Mouse (Mus musculus): ENCODE results near the gene Tex46. TPM values are rescaled to one million over a fixed set of nuclear protein-coding genes. Genes with fewer than 3 reads are reported as not detected.
A peak's percentile ranks its signal among the peaks of the same experiment; 100 is the strongest.

Tex46 gene
- polyA plus RNA-seq, 1 experiment from 2014 or later = not detected

DNA sequence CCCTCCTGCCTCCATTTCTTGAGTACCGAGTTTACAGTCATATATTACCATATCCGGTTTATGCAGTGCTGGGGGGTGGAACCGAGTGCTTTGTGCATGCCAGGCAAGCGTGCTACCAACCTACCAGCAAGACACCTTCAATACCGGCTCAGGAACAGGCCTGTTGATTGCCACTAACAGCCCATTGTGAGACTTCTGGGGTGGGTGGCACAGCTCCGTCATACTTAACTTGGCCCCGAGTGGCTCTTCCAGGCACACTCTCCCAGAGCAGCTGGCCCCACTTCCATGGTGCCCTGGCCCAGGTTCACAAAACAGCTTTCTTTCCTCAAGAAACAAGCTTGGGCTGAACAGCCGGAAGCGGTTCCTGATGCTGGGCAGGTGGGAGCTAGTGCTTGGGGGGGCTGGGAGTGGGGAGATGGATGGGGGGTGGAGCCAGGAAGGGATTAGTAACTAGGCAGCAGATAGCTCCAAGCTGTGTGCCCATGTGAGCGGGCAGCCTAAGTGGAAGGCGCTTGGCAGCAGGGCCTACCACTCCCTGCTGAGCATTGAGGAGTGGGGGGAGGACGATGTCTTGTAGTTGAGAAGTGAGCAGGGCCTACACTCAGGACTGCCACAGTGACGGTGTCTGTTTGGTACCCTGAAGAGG lies 41.8 kb downstream of the Tex46 start:
- Histone ChIP-seq H3K9ac (no peak overlapping the region), H3K27me3 (replicated peaks) (peaks cover 22% of the 10 kb centered on the region), H3K36me3 (no peaks in the 10 kb centered on the region), H3K4me1 (replicated peaks) (peaks cover 28% of the 10 kb centered on the region), H3K4me2 (no peak overlapping the region), H3K9me3 (replicated peaks) (peaks cover 2% of the 10 kb centered on the region; the same call in 1 of the 2 replicates), H3K4me3 (no peak overlapping the region), H3K27ac (ENCODE audit: poor library complexity, severe bottlenecking) (0 out of 2 replicates have a peak overlapping the region, but pooled peaks have one; percentile 50)
- 75% methylated on average over 13 of the region's 13 CpGs for WGBS
- ATAC-seq (ENCODE audit: insufficient number of reproducible peaks, low FRiP score) = peak; percentile 10; the same call in 1 of the 2 replicates

GRCm38 (mm10) chr4:136652528-136652910 lies 42.3 kb downstream of the Tex46 start:
- Histone ChIP-seq H3K4me1 (replicated peaks) (peaks cover 28% of the 10 kb centered on the region), H3K9me3 (replicated peaks) (no peaks in the 10 kb centered on the region), H3K4me3 (no peak overlapping the region), H3K27me3 (replicated peaks) (peaks cover 22% of the 10 kb centered on the region), H3K27ac (ENCODE audit: poor library complexity, severe bottlenecking) (peak overlapping the region; percentile 50; the same call in 1 of the 2 replicates), H3K9ac (no peak overlapping the region), H3K4me2 (no peak overlapping the region), H3K36me3 (no peaks in the 10 kb centered on the region)
- WGBS = 63% methylated on average over 11 of the region's 11 CpGs
- ATAC-seq (ENCODE audit: insufficient number of reproducible peaks, low FRiP score) = peak; percentile 28

GRCm38 (mm10) chr4:136653019-136653418 lies 42.8 kb downstream of the Tex46 start:
- no peaks in the 10 kb centered on the region for H3K9me3 ChIP-seq (replicated peaks)
- ATAC-seq (ENCODE audit: insufficient number of reproducible peaks, low FRiP score) = peak; percentile 51

DNA sequence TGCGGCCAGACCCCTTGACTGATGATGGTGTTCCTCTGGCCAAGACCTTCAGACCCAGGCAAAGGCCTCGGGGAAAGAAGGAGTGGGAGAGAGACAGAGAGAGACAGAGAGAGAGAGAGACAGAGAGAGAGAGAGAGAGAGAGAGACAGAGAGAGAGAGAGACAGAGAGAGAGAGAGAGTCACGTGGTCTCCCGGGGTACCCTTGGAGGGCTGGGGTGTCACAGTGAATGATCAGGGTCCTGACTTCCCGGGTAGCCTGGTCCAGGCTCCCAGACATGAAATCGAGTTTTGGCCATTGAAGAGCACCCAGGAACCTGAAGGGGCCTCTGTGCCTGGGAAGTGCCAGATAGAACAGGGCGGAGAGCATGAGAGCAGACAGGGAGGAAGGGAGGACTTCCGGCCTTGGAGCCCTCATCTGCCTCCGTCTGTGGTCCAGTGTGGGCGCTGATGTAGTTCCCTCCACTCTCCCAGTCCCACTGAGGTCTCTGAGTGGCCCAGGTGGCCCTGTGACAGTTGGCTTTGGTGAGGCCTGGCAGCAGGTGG lies 43.5 kb downstream of the Tex46 start:
- Histone ChIP-seq H3K4me3 (no peak overlapping the region), H3K36me3 (peaks cover 3% of the 10 kb centered on the region; the same call in 1 of the 2 replicates), H3K4me1 (replicated peaks) (peaks cover 28% of the 10 kb centered on the region), H3K4me2 (no peak overlapping the region), H3K9ac (no peak overlapping the region), H3K9me3 (replicated peaks) (no peaks in the 10 kb centered on the region), H3K27me3 (replicated peaks) (peaks cover 16% of the 10 kb centered on the region), H3K27ac (ENCODE audit: poor library complexity, severe bottlenecking) (peak overlapping the region; percentile 17; the same call in 1 of the 2 replicates)
- WGBS = 72% methylated on average over 10 of the region's 10 CpGs
- no peak for ATAC-seq (ENCODE audit: insufficient number of reproducible peaks, low FRiP score)

More at GRCm38 (mm10) chr4:136653019-136653418, 42.8 kb downstream of the Tex46 start:
- Histone ChIP-seq H3K4me1 (replicated peaks) (peaks cover 28% of the 10 kb centered on the region), H3K4me3 (no peak overlapping the region), H3K27ac (ENCODE audit: poor library complexity, severe bottlenecking) (peak overlapping the region; percentile 17; the same call in 1 of the 2 replicates), H3K9ac (no peak overlapping the region), H3K4me2 (no peak overlapping the region), H3K27me3 (replicated peaks) (peaks cover 17% of the 10 kb centered on the region), H3K36me3 (no peaks in the 10 kb centered on the region)
- WGBS = 47% methylated on average over 6 of the region's 6 CpGs

GRCm38 (mm10) chr4:136657914-136658313 lies 47.7 kb downstream of the Tex46 start:
- Histone ChIP-seq H3K27ac (ENCODE audit: poor library complexity, severe bottlenecking) (no peak overlapping the region), H3K9me3 (replicated peaks) (no peaks in the 10 kb centered on the region), H3K36me3 (peaks cover 6% of the 10 kb centered on the region; the same call in 1 of the 2 replicates), H3K4me3 (no peak overlapping the region), H3K27me3 (replicated peaks) (0 out of 2 replicates have a peak, but pooled peaks cover 6% of the 10 kb centered on the region), H3K4me2 (no peak overlapping the region), H3K9ac (no peak overlapping the region), H3K4me1 (replicated peaks) (peaks cover 7% of the 10 kb centered on the region)
- WGBS = 60% methylated on average over 3 of the region's 3 CpGs
- no peak for ATAC-seq (ENCODE audit: insufficient number of reproducible peaks, low FRiP score)

Small RNA genes within 50 kb of the gene (microRNA-seq; reads per million reads assigned to microRNA genes)
- not detected for gene Gm22180

Other genes with a start within 250 kb of the Tex46 start
- 0.08 TPM in 1 of 2 replicates, not detected in the other for gene Htr1d, start 186.9 kb upstream of the Tex46 start, polyA plus RNA-seq (2016; fragmentation: Nextera tagmentation; extraction: Ambion mirVana)
- gene 6030445D17Rik, start 148.2 kb upstream of the Tex46 start, polyA plus RNA-seq (2016; fragmentation: Nextera tagmentation; extraction: Ambion mirVana) = 0.24 and 0.54 TPM in 2 replicates
- 83.8 and 95.1 TPM in 2 replicates for gene Luzp1, start 140.7 kb upstream of the Tex46 start, polyA plus RNA-seq (2016; fragmentation: Nextera tagmentation; extraction: Ambion mirVana)
- gene Kdm1a, start 7.7 kb upstream of the Tex46 start, polyA plus RNA-seq (2016; fragmentation: Nextera tagmentation; extraction: Ambion mirVana) = 46.4 and 48.3 TPM in 2 replicates
- not detected in 2 replicates for gene Lactbl1, start 12.2 kb downstream of the Tex46 start, polyA plus RNA-seq (2016; fragmentation: Nextera tagmentation; extraction: Ambion mirVana)
- 1.5 and 2.1 TPM in 2 replicates for gene Ephb2, start 225.6 kb downstream of the Tex46 start, polyA plus RNA-seq (2016; fragmentation: Nextera tagmentation; extraction: Ambion mirVana)

Measured in heart, embryonic 12.5 days (tissue).